Comparison of ENCODE assay signal across 17 mouse cellular contexts in genomic region chr19:8570341-8571040, GRCm38 (mm10). TPM values are rescaled to one million over a fixed set of nuclear protein-coding genes. Genes with fewer than 3 reads are reported as not detected.
"Had no signal": no experiment of that assay in that cellular context is flagged by ENCODE, and none has a peak within 500 bp of the region (broad histone marks: within the 10 kb centered on the region; RNA-seq: fewer than 3 reads in every experiment).

No protein-coding gene starts in this region.

- H3K9ac ChIP-seq: intestine, embryonic 15.5 days; liver, embryonic 14.5 days had no signal

- H3K36me3 ChIP-seq: intestine, embryonic 15.5 days; limb, embryonic 15.5 days; midbrain, embryonic 12.5 days; neural tube, embryonic 15.5 days had no signal

- H3K27me3 ChIP-seq: intestine, embryonic 15.5 days; limb, embryonic 15.5 days; midbrain, embryonic 12.5 days; neural tube, embryonic 15.5 days had no signal

- H3K27ac ChIP-seq: intestine, embryonic 15.5 days; left cerebral cortex, adult 2 months; limb, embryonic 15.5 days; liver, embryonic 14.5 days; midbrain, embryonic 12.5 days; neural tube, embryonic 15.5 days; stomach, postnatal 0 days had no signal

- H3K4me1 ChIP-seq: intestine, embryonic 15.5 days had no signal

- H3K9me3 ChIP-seq: intestine, embryonic 15.5 days; limb, embryonic 15.5 days; midbrain, embryonic 12.5 days; neural tube, embryonic 15.5 days had no signal

- H3K4me3 ChIP-seq: myocyte had no signal

- DNase-seq: lung, adult 18-20 months; right cerebral cortex, adult 18-20 months; right cerebral cortex, postnatal 25 days; thymus, postnatal 4 days had no signal

RNA-seq across cellular contexts. Expression of gene Slc22a8, which starts 20.6 kb away (rescaled TPM):
- total RNA-seq: megakaryocyte-erythroid progenitor cell, adult 5-6 weeks had no signal
- polyA plus RNA-seq: limb, embryonic 11.5 days; myocyte; neural tube, embryonic 11.5 days; small intestine, adult 2 months had no signal

RNA-seq across cellular contexts. Expression of gene Slc22a6, which starts 47.3 kb away (rescaled TPM):
- total RNA-seq: megakaryocyte-erythroid progenitor cell, adult 5-6 weeks had no signal
- polyA plus RNA-seq: intestine, embryonic 15.5 days; limb, embryonic 11.5 days; lung, embryonic 16.5 days; myocyte; small intestine, adult 2 months; stomach, postnatal 0 days had no signal
